In genomic region chr8:61713195-61713990, GRCm38 (mm10) we compare ENCODE assay signal across 20 mouse cellular contexts.
DNase-seq lines count a peak whose midpoint lies in the region; ATAC-seq and TF ChIP-seq lines count a peak whose summit lies in the region.
"Had no signal": no experiment of that assay in that cellular context is flagged by ENCODE, and none has a peak within 500 bp of the region (broad histone marks: within the 10 kb centered on the region; RNA-seq: fewer than 3 reads in every experiment).

No protein-coding gene starts in this region.

- peak; percentile 50; the same call in 1 of the 2 replicates for ATAC-seq in heart, embryonic 12.5 days (ENCODE audit: insufficient number of reproducible peaks, low FRiP score)
- ATAC-seq in lung, embryonic 14.5 days (ENCODE audit: insufficient read depth), result peak; percentile 75

- peaks cover 3% of the 10 kb centered on the region; the same call in 1 of the 2 replicates for H3K9me3 ChIP-seq in heart, embryonic 12.5 days (replicated peaks)
- no peaks in the 10 kb centered on the region for H3K9me3 ChIP-seq in lung, embryonic 14.5 days (ENCODE audit: low read depth, low read length)
- H3K9me3 ChIP-seq: embryonic facial prominence, embryonic 13.5 days; hindbrain, embryonic 12.5 days; neural tube, embryonic 15.5 days had no signal

- no peak for DNase-seq in heart, adult 2 months
- DNase-seq in lung, embryonic 14.5 days, result peak; percentile 59
- no peak for DNase-seq in lung, adult 18-20 months
- peak; percentile 80 for DNase-seq in ZHBTc4 (ENCODE audit: low read depth, low spot score)
- no peak for DNase-seq in left cerebral cortex, adult 11 months (ENCODE audit: low spot score)
- no peak for DNase-seq in spleen, adult 18-20 months
- DNase-seq: adrenal gland, adult 8-10 months; B cell, adult 2 months; cerebellum, adult 11-12 months; gastrocnemius, postnatal 14 days; kidney, adult 18-20 months; thymus, adult 18-20 months had no signal

- TF ChIP-seq CTCF in heart, adult 2 months (IDR thresholded peaks at IDR 0.05), result no peak
- TF ChIP-seq CTCF in lung, embryonic 14.5 days (IDR thresholded peaks at IDR 0.05; ENCODE audit: low read depth), result no peak
- TF ChIP-seq CTCF in small intestine, adult 2 months (IDR thresholded peaks at IDR 0.05; ENCODE audit: extremely low read depth, insufficient read length, insufficient replicate concordance, low read depth, low read length), result no peak

- no peaks in the 10 kb centered on the region for H3K27me3 ChIP-seq in heart, embryonic 12.5 days (replicated peaks)
- no peaks in the 10 kb centered on the region for H3K27me3 ChIP-seq in heart, adult 2 months (ENCODE audit: control insufficient read depth, insufficient read depth, low read length)
- no peaks in the 10 kb centered on the region for H3K27me3 ChIP-seq in lung, embryonic 14.5 days (ENCODE audit: insufficient read depth, low read length)
- H3K27me3 ChIP-seq in small intestine, adult 2 months (ENCODE audit: control insufficient read depth, insufficient read depth, low read length), result no peaks in the 10 kb centered on the region
- H3K27me3 ChIP-seq: embryonic facial prominence, embryonic 13.5 days; hindbrain, embryonic 12.5 days; midbrain, embryonic 12.5 days; neural tube, embryonic 15.5 days had no signal

- no peak overlapping the region for H3K4me2 ChIP-seq in heart, embryonic 12.5 days
- H3K4me2 ChIP-seq in lung, embryonic 14.5 days, result peak overlapping the region; percentile 16; the same call in 1 of the 2 replicates
- H3K4me2 ChIP-seq: embryonic facial prominence, embryonic 13.5 days; hindbrain, embryonic 12.5 days; midbrain, embryonic 12.5 days; neural tube, embryonic 15.5 days had no signal

- H3K4me3 ChIP-seq in heart, embryonic 12.5 days, result no peak overlapping the region
- H3K4me3 ChIP-seq in heart, adult 2 months, result no peak overlapping the region
- H3K4me3 ChIP-seq in lung, embryonic 14.5 days (ENCODE audit: low read depth, low read length), result no peak overlapping the region
- H3K4me3 ChIP-seq in small intestine, adult 2 months (ENCODE audit: low read depth, low read length), result peak overlapping the region; percentile 12; the same call in 1 of the 2 replicates
- H3K4me3 ChIP-seq: embryonic facial prominence, embryonic 13.5 days; hindbrain, embryonic 12.5 days; left cerebral cortex, adult 2 months; midbrain, embryonic 12.5 days; neural tube, embryonic 15.5 days had no signal

- no peak overlapping the region for H3K9ac ChIP-seq in heart, embryonic 12.5 days
- H3K9ac ChIP-seq in heart, adult 2 months (ENCODE audit: low read depth, low read length), result no peak overlapping the region
- H3K9ac ChIP-seq in lung, embryonic 14.5 days, result no peak overlapping the region
- H3K9ac ChIP-seq: embryonic facial prominence, embryonic 13.5 days; hindbrain, embryonic 12.5 days; midbrain, embryonic 12.5 days; neural tube, embryonic 15.5 days had no signal

- H3K79me2 ChIP-seq in heart, adult 2 months (replicated peaks; ENCODE audit: control insufficient read depth, insufficient read depth, low read length), result no peaks in the 10 kb centered on the region

- TF ChIP-seq EP300 in heart, adult 2 months (IDR thresholded peaks at IDR 0.05; ENCODE audit: insufficient read depth, low read depth, low read length), result no peak

- peak overlapping the region; percentile 72 for H3K27ac ChIP-seq in heart, embryonic 12.5 days (ENCODE audit: poor library complexity, severe bottlenecking)
- no peak overlapping the region for H3K27ac ChIP-seq in heart, adult 2 months
- H3K27ac ChIP-seq in lung, embryonic 14.5 days (ENCODE audit: low read depth), result peak overlapping the region; percentile 48
- peak overlapping the region; percentile 86 for H3K27ac ChIP-seq in small intestine, adult 2 months (ENCODE audit: insufficient read depth, low read depth, low read length)
- H3K27ac ChIP-seq: embryonic facial prominence, embryonic 13.5 days; hindbrain, embryonic 12.5 days; left cerebral cortex, adult 2 months; macrophage; neural tube, embryonic 15.5 days had no signal

- TF ChIP-seq POLR2A in heart, adult 2 months (IDR thresholded peaks at IDR 0.05; ENCODE audit: insufficient read depth, low read depth, low read length), result no peak
- no peak for TF ChIP-seq POLR2A in small intestine, adult 2 months (IDR thresholded peaks at IDR 0.05; ENCODE audit: low read depth, low read length)

- intact Hi-C loops in heart, adult 2 months (cut with DNase I), result no loop called here

- H3K36me3 ChIP-seq in heart, embryonic 12.5 days, result peaks cover 30% of the 10 kb centered on the region
- H3K36me3 ChIP-seq in heart, adult 2 months (ENCODE audit: control insufficient read depth, insufficient read depth, low read length), result peaks cover 30% of the 10 kb centered on the region
- 0 out of 2 replicates have a peak, but pooled peaks cover 5% of the 10 kb centered on the region for H3K36me3 ChIP-seq in lung, embryonic 14.5 days (ENCODE audit: insufficient read depth)
- peaks cover 10% of the 10 kb centered on the region for H3K36me3 ChIP-seq in small intestine, adult 2 months (ENCODE audit: control insufficient read depth, insufficient read depth, low read length)
- H3K36me3 ChIP-seq: neural tube, embryonic 15.5 days had no signal

- WGBS in heart, embryonic 12.5 days, result 70% methylated on average over 16 of the region's 16 CpGs
- WGBS in heart, adult 2 months, result 75% methylated on average over 16 of the region's 16 CpGs
- WGBS in lung, embryonic 14.5 days, result 69% methylated on average over 16 of the region's 16 CpGs
- 36% methylated on average over 16 of the region's 16 CpGs for WGBS in small intestine, adult 2 months

- H3K4me1 ChIP-seq in heart, embryonic 12.5 days (replicated peaks), result peaks cover 46% of the 10 kb centered on the region
- peaks cover 11% of the 10 kb centered on the region for H3K4me1 ChIP-seq in heart, adult 2 months (ENCODE audit: control insufficient read depth, insufficient read depth, low read length)
- H3K4me1 ChIP-seq in lung, embryonic 14.5 days (ENCODE audit: insufficient read depth), result no peaks in the 10 kb centered on the region
- H3K4me1 ChIP-seq in small intestine, adult 2 months (ENCODE audit: control insufficient read depth, insufficient read depth, insufficient read length, low read length), result peaks cover 26% of the 10 kb centered on the region

Comparison
In these comparisons a context has a peak if more than half of its experiments do, and no peak if none do; other contexts are left out.
1. DNase-seq: peak in lung, embryonic 14.5 days (single experiment) and ZHBTc4 (single experiment); none in heart, adult 2 months (0 of 2), lung, adult 18-20 months (0 of 2), left cerebral cortex, adult 11 months (single experiment) and spleen, adult 18-20 months (0 of 2).